Mouse (Mus musculus): Measurements from ENCODE around the gene Slc1a3. TPM values are rescaled to one million over a fixed set of nuclear protein-coding genes. Genes with fewer than 3 reads are reported as not detected.
A peak's percentile ranks its signal among the peaks of the same experiment; 100 is the strongest.

Gene Slc1a3
- total and polyA plus RNA-seq, 3 experiments: 1.6 to 2.5 (median 1.9) TPM

DNA sequence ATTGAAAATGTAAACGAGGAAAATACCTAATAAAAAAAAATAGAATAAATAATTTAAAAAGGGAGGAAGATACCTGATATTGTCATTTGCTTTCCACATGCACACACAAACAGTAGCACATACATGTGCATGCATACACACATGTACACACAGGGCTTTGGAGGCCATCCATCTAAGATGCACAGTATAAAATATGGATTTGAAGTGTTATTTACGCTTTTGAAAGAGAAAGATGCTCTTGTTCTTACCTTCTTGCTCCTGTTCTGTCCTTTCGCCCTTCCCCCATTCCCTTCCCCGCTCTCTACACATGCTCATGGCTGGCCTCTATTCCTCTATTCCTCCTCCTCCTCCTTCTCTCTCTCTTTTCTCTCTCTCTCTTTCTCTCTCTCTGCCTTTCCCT is 34.9 kb downstream of the Slc1a3 start:
- TF ChIP-seq POLR2A (IDR thresholded peaks at IDR 0.05; ENCODE audit: insufficient read depth, low read depth, low read length): no peak
- TF ChIP-seq EP300 (IDR thresholded peaks at IDR 0.05; ENCODE audit: insufficient read depth, low read depth, low read length): no peak
- TF ChIP-seq CTCF (IDR thresholded peaks at IDR 0.05): no peak
- whole genome bisulfite sequencing: 96% methylated on average over 4 of the region's 4 CpGs
- intact Hi-C loops (cut with DNase I): no loop called here

DNA sequence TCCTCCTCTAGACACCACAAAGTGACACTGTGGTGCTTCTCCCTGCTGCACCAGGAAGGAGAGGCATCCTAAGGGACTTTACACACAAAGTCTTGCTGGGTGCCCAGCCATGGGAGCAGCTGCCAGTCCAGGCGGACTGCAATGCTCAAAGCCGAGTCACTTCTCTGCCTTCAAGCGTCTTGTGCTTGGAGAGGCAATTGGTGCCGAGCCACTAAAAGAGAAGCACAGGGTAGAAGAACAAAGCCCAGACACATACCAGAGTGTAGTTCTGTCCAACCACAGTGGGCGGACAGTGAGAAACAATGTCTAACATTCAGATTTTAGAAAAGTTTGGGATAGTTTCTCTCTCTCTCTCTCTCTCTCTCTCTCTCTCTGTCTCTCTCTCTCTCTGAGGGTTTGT is 38.0 kb downstream of the Slc1a3 start:
- 60% methylated on average over 5 of the region's 5 CpGs for WGBS
- Histone ChIP-seq H3K4me3 (no peak overlapping the region), H3K9ac (ENCODE audit: low read depth, low read length) (no peak overlapping the region), H3K27me3 (ENCODE audit: control insufficient read depth, insufficient read depth, low read length) (no peaks in the 10 kb centered on the region), H3K27ac (no peak overlapping the region; the same call in 1 of the 2 replicates), H3K4me1 (ENCODE audit: control insufficient read depth, insufficient read depth, low read length) (no peaks in the 10 kb centered on the region), H3K79me2 (replicated peaks; ENCODE audit: control insufficient read depth, insufficient read depth, low read length) (no peaks in the 10 kb centered on the region), H3K36me3 (ENCODE audit: control insufficient read depth, insufficient read depth, low read length) (no peaks in the 10 kb centered on the region)
- DNase-seq: no peak
- intact Hi-C loops (cut with DNase I): no loop called here
- TF ChIP-seq EP300 (IDR thresholded peaks at IDR 0.05; ENCODE audit: insufficient read depth, low read depth, low read length): no peak
- no peak for TF ChIP-seq POLR2A (IDR thresholded peaks at IDR 0.05; ENCODE audit: insufficient read depth, low read depth, low read length)
- no peak for TF ChIP-seq CTCF (IDR thresholded peaks at IDR 0.05)

More for the DNA sequence above, 34.9 kb downstream of the Slc1a3 start:
- no peaks in the 10 kb centered on the region for H3K79me2 ChIP-seq (replicated peaks; ENCODE audit: control insufficient read depth, insufficient read depth, low read length)
- no peaks in the 10 kb centered on the region for H3K27me3 ChIP-seq (ENCODE audit: control insufficient read depth, insufficient read depth, low read length)
- no peaks in the 10 kb centered on the region for H3K4me1 ChIP-seq (ENCODE audit: control insufficient read depth, insufficient read depth, low read length)
- DNase-seq: no peak
- H3K4me3 ChIP-seq: no peak overlapping the region
- H3K9ac ChIP-seq (ENCODE audit: low read depth, low read length): no peak overlapping the region
- no peaks in the 10 kb centered on the region for H3K36me3 ChIP-seq (ENCODE audit: control insufficient read depth, insufficient read depth, low read length)
- no peak overlapping the region for H3K27ac ChIP-seq

DNA sequence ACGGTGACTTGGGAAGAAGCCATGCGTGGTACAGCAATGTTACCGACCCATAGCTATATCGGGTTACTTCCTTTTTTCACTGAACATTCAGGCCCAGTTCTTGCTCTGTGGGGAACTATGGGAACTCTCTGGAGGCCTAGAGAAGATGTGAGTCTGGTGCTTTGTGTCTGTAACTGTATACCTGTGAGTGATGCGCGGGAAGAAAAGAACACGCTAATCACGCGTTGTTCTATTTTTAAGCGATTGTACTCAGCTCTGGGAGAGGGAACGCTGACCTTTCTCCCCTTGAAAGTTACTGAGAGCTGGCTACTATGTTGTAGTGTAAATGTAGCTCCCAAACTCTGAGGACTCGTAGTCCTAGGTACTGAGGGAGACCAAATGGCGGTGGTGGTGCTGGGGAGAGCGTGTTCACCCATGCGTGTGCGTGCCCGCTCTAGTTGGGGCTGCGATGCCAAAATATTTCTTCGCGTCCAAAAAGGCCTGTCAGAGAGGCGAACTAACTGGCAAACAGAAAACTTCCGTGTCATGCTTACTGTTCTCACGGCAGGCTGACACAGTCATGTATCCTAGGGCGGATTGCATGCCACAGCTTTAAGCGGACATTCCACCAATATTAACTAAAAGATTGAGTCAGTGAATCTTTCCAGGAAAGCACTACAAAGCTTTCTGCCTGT is 42.6 kb downstream of the Slc1a3 start:
- H3K9ac ChIP-seq (ENCODE audit: low read depth, low read length): no peak overlapping the region
- H3K4me1 ChIP-seq (ENCODE audit: control insufficient read depth, insufficient read depth, low read length): peaks cover 9% of the 10 kb centered on the region
- no peak overlapping the region for H3K4me3 ChIP-seq
- intact Hi-C loops (cut with DNase I): no loop called here
- peak; percentile 21 to 30 for DNase-seq
- no peak for TF ChIP-seq EP300 (IDR thresholded peaks at IDR 0.05; ENCODE audit: insufficient read depth, low read depth, low read length)
- no peak for TF ChIP-seq CTCF (IDR thresholded peaks at IDR 0.05)
- no peak for TF ChIP-seq POLR2A (IDR thresholded peaks at IDR 0.05; ENCODE audit: insufficient read depth, low read depth, low read length)
- H3K27me3 ChIP-seq (ENCODE audit: control insufficient read depth, insufficient read depth, low read length): no peaks in the 10 kb centered on the region
- no peaks in the 10 kb centered on the region for H3K36me3 ChIP-seq (ENCODE audit: control insufficient read depth, insufficient read depth, low read length)
- no peaks in the 10 kb centered on the region for H3K79me2 ChIP-seq (replicated peaks; ENCODE audit: control insufficient read depth, insufficient read depth, low read length)
- peak overlapping the region; percentile 28 for H3K27ac ChIP-seq
- WGBS: 69% methylated on average over 25 of the region's 25 CpGs

DNA sequence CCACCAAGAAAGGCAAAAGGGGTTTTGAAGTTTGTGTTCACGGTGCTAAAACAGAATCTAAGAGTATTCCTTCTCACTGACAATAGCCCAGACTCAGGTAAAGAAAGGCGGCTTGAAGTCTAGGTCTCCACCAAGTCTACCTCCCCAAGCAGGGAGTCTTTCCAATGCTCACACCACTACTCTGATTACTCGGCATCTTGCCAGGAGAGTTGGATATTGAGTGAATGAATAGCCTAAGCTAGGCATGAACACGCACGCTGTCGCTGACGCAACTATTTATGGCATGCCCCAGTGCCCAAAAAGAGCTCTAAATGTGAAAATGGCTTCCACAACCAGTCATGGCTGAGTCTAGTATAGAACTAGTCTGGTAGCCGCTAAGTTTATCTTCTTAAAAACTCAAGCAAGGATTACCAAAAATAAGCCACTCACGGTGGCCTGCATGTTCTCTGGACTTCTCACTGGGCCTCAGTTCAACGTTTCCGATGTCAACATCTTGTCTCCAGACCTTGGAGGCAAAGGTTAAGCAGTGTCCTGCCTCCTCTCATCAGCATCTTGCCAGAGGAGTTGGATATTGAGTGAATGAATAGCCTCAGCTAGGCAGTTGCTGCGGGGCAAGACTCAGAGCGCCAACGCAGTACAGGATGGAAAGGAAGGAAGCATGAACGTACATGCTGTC is 44.8 kb downstream of the Slc1a3 start:
- H3K4me1 ChIP-seq (ENCODE audit: control insufficient read depth, insufficient read depth, low read length): peaks cover 9% of the 10 kb centered on the region
- TF ChIP-seq POLR2A (IDR thresholded peaks at IDR 0.05; ENCODE audit: insufficient read depth, low read depth, low read length) (no peak), CTCF (IDR thresholded peaks at IDR 0.05) (no peak), EP300 (IDR thresholded peaks at IDR 0.05; ENCODE audit: insufficient read depth, low read depth, low read length) (no peak)
- no peak for DNase-seq

DNA sequence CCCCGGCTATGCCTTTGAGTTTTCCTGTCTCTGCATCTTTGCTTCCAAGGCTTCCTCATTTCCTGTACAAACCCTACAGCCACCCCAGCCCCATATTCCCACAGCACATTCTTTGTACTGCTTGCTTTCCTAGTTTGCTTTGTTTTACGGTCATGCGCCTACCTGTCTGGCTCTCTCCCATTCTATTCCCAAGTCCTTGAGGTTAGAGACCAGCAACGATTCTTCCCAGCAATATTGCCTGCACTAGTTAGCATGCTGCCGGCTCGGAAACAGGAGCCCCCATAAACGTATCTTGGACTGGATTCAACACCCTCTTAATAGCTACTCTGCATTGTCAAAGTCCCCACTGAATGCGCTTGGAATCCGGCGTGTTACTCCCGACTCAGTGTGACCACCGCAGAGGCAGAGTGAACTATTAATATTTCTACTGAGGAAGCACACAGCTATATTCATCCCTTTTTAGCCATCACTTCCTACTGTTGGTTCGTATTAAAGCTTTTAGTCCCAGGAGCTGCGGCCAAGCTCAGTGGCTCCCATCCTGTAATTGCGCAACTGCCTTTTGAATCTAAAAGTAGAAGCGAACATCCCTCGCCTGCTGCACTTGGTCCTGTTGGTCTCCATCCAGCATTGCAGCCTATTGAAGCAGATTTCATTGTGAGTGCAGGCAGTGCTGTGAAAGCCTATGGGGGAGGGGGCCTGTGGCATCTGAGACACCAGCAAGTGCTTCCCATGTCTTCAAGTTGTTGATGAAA is 47.0 kb downstream of the Slc1a3 start:
- DNase-seq: peak; percentile 73 to 84
- peaks cover 9% of the 10 kb centered on the region for H3K4me1 ChIP-seq (ENCODE audit: control insufficient read depth, insufficient read depth, low read length)
- peak overlapping the region; percentile 8; the same call in 1 of the 2 replicates for H3K9ac ChIP-seq (ENCODE audit: low read depth, low read length)
- no peaks in the 10 kb centered on the region for H3K36me3 ChIP-seq (ENCODE audit: control insufficient read depth, insufficient read depth, low read length)
- no peaks in the 10 kb centered on the region for H3K79me2 ChIP-seq (replicated peaks; ENCODE audit: control insufficient read depth, insufficient read depth, low read length)
- H3K4me3 ChIP-seq: no peak overlapping the region
- 0 out of 2 replicates have a peak, but pooled peaks have one; percentile 40 for TF ChIP-seq EP300 (IDR thresholded peaks at IDR 0.05; ENCODE audit: insufficient read depth, low read depth, low read length)
- TF ChIP-seq POLR2A (IDR thresholded peaks at IDR 0.05; ENCODE audit: insufficient read depth, low read depth, low read length): no peak
- peak; percentile 55 for TF ChIP-seq CTCF (IDR thresholded peaks at IDR 0.05)
- WGBS: 12% methylated on average over 17 of the region's 17 CpGs
- intact Hi-C loops (cut with DNase I): loop anchor here (5.0 kb wide), 1 partner anchor 49 kb away; the partner anchor contains the start of gene Slc1a3
- H3K27me3 ChIP-seq (ENCODE audit: control insufficient read depth, insufficient read depth, low read length): no peaks in the 10 kb centered on the region
- H3K27ac ChIP-seq: peak overlapping the region; percentile 53

More for the DNA sequence above, 44.8 kb downstream of the Slc1a3 start:
- 65% methylated on average over 15 of the region's 15 CpGs for WGBS
- no peaks in the 10 kb centered on the region for H3K36me3 ChIP-seq (ENCODE audit: control insufficient read depth, insufficient read depth, low read length)
- H3K79me2 ChIP-seq (replicated peaks; ENCODE audit: control insufficient read depth, insufficient read depth, low read length): no peaks in the 10 kb centered on the region
- no peak overlapping the region for H3K9ac ChIP-seq (ENCODE audit: low read depth, low read length)
- H3K4me3 ChIP-seq: no peak overlapping the region
- no peak overlapping the region for H3K27ac ChIP-seq
- intact Hi-C loops (cut with DNase I): loop anchor here (1.0 kb wide), 1 partner anchor 32 kb away; no protein-coding TSS in a partner anchor
- no peaks in the 10 kb centered on the region for H3K27me3 ChIP-seq (ENCODE audit: control insufficient read depth, insufficient read depth, low read length)

All from heart, adult 2 months (tissue).